Mouse (Mus musculus) myocyte (in vitro differentiated cells): Measurements from ENCODE around the gene Supt7l.

Source experiments
- POLR2A ChIP-seq: IDR thresholded peaks from one replicate; pipeline ENCODE4 v1.6.1; 2011; ENCODE audit warnings: low read depth, mild to moderate bottlenecking, control low read depth, moderate library complexity; ENCODE audit not compliant: insufficient read length
- POLR2AphosphoS2 ChIP-seq: IDR thresholded peaks from one replicate; pipeline ENCODE4 v1.6.1; 2011; ENCODE audit warnings: low read depth, control low read depth; ENCODE audit not compliant: insufficient read length
- TCF3 ChIP-seq: IDR thresholded peaks from one replicate; pipeline ENCODE4 v1.6.1; 2011; ENCODE audit warnings: low read depth, control low read depth; ENCODE audit not compliant: insufficient read length

DNA sequence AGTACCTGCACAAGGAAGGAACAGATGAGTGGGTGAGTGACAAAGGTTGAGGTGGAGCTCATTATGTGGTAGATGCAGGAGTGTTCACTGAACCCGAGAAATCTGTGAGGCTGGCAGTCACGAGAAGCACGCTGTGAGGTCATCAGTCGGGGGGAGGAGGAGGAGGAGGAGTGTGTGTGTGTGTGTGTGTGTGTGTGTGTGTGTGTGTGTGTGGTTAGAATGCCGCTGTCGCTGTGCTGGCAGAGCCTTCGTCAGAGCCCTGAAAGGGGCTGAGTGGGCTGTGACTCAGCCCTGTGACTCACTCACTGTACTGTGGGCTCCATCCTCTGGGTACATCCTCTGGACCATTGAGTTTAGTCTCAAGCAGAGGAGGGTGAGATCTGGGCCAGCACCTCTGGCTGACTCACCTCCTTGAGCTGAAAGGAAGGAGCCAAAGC is 49.0 kb upstream of the Supt7l start:
- TF ChIP-seq POLR2A (peak; percentile 26), TCF3 (no peak), POLR2AphosphoS2 (peak; percentile 39)
